Mouse (Mus musculus) heart, postnatal 0 days (tissue): ENCODE results near the gene Srsf10. TPM values are rescaled to one million over a fixed set of nuclear protein-coding genes. Genes with fewer than 3 reads are reported as not detected.

Experiments used
- ATAC-seq: fragments of 200-750 bp; cut with Nextera tagmentation; 2 replicates; pipeline ENCODE4 v1.8.0; 2017; ENCODE audit warnings: low read depth, moderate number of reproducible peaks, moderate library complexity; ENCODE audit not compliant: insufficient read depth
- DNase-seq: peaks from one replicate; pipeline ENCODE4 v3.0.0-alpha.2; 2016; ENCODE audit warnings: low spot score
- H3K27ac ChIP-seq: fragments of 300-500 bp; sonication (generic); 2 replicates; pipeline ENCODE4 v1.5.1; 2014; ENCODE audit warnings: low read depth, mild to moderate bottlenecking
- H3K27me3 ChIP-seq: fragments of 300-500 bp; sonication (generic); 2 replicates; pipeline ENCODE4 v1.6.1; 2014; ENCODE audit warnings: low read length, mixed read lengths; ENCODE audit not compliant: control insufficient read depth, insufficient read depth
- H3K36me3 ChIP-seq: fragments of 300-500 bp; sonication (generic); replicated peaks from 2 replicates; pipeline ENCODE4 v1.6.1; 2014; ENCODE audit warnings: low read length, mixed read lengths; ENCODE audit not compliant: control insufficient read depth, insufficient read depth
- H3K4me1 ChIP-seq: fragments of 300-500 bp; sonication (generic); 2 replicates; pipeline ENCODE4 v1.6.1; 2014; ENCODE audit warnings: antibody characterized with exemption; ENCODE audit not compliant: control insufficient read depth, insufficient read depth
- H3K4me2 ChIP-seq: fragments of 300-500 bp; sonication (generic); 2 replicates; pipeline ENCODE4 v1.6.1; 2014; ENCODE audit warnings: low read depth, mild to moderate bottlenecking, low read length, moderate library complexity
- H3K4me3 ChIP-seq: fragments of 300-500 bp; sonication (generic); 2 replicates; pipeline ENCODE4 v1.5.1; 2014; ENCODE audit warnings: low read depth, low read length
- H3K9ac ChIP-seq: fragments of 300-500 bp; sonication (generic); replicated peaks from 2 replicates; pipeline ENCODE4 v1.6.1; 2014; ENCODE audit warnings: low read depth, low read length, mixed read lengths
- H3K9me3 ChIP-seq: fragments of 300-500 bp; sonication (generic); replicated peaks from 2 replicates; pipeline ENCODE4 v1.6.1; 2016; ENCODE audit warnings: low read length; ENCODE audit not compliant: control insufficient read depth
- CTCF ChIP-seq: IDR thresholded peaks from 2 replicates; pipeline ENCODE4 v1.5.1; 2016; ENCODE audit warnings: antibody characterized with exemption, control low read depth, low read depth
- EP300 ChIP-seq: IDR thresholded peaks from 2 replicates; pipeline ENCODE4 v1.6.1; 2016; ENCODE audit warnings: antibody characterized with exemption, low read depth
- WGBS: fragments of 180-500 bp; shearing (Covaris S2); extraction: QIAGEN DNeasy Blood & Tissue Kit; methylation state at CpG from one replicate; pipeline ENCODE4 v1.1.7; 2014; 5-methylcytosine and 5-hydroxymethylcytosine counted together
- polyA plus RNA-seq: library from polyadenylated mRNA; unstranded; fragments of >200 nt; fragmentation: Nextera tagmentation; extraction: Ambion mirVana; gene quantifications from 2 replicates; pipeline ENCODE4 v1.2.1, GENCODE M21; 2015
- total RNA-seq: library from RNA; depleted of rRNA; stranded (reverse); fragments of >200 nt; gene quantifications from 2 replicates; pipeline ENCODE4 v1.2.3, GENCODE M21; 2014; ENCODE audit warnings: low replicate concordance

Gene Srsf10
- total and polyA plus RNA-seq, 2 experiments from 2014 or later: 63.6 to 97.0 TPM

DNA sequence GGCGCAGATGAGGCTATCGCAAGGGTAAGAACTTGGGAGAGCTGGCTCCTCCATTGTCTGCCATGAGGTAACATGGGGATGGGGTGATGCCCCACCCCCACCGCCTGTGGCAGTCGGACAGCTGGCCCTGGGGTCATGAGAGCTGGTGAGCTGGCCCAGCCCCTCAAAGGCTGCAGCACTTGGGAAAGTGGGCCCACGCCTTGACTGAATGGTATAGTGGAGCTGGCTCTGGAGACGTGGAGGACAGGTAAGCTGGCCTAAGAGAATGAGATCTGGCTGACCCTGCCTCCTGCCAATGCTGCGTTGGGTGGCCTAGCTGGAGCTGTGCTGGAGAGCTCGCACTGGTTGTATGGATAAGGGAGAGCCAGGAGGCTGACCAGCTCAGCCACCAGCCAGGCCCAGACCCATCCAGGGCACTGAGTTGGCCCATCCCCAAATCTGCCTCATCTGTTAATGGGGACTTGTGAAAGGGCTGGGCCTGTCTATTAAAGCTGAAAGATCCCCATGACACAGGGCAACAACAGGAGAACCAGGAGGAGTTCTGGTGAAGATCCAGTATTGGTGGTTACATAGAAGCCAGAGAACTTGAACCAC lies 21.3 kb upstream of the Srsf10 start:
- Histone ChIP-seq H3K4me1 (peaks cover 4% of the 10 kb centered on the region; the same call in 1 of the 2 replicates), H3K27ac (no peak overlapping the region), H3K36me3 (no peaks in the 10 kb centered on the region), H3K4me2 (no peak overlapping the region), H3K27me3 (no peaks in the 10 kb centered on the region), H3K9ac (no peak overlapping the region), H3K4me3 (no peak overlapping the region), H3K9me3 (no peaks in the 10 kb centered on the region)
- 86% methylated on average over 8 of the region's 8 CpGs for WGBS
- ATAC-seq (no peak), DNase-seq (no peak)
- TF ChIP-seq EP300: no peak
- no peak for TF ChIP-seq CTCF

DNA sequence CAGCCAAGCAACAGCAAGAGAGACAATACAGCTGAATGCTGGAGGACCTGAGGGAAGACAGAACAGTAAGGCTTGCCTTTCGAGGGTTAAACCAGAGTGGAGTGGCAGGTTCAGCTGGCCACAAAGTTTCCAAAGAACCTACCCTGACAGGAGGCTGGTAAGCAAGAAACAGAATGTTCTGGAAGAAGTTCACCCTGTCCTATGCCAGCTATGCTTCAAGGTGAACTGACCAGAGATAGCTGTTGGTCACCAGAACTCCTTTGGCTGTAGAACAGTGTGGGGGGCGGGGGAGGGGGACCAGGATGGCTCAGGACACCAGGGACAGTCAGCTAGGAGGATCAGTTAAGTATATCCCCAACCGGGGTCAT lies 16.6 kb upstream of the Srsf10 start:
- H3K4me1 ChIP-seq: peaks cover 8% of the 10 kb centered on the region
- DNase-seq (peak; percentile 71), ATAC-seq (peak; percentile 80)
- no peaks in the 10 kb centered on the region for H3K27me3 ChIP-seq
- H3K9me3 ChIP-seq: no peaks in the 10 kb centered on the region
- H3K36me3 ChIP-seq: no peaks in the 10 kb centered on the region
- WGBS: 58% methylated on average over 3 of the region's 3 CpGs
- H3K4me2 ChIP-seq: peak overlapping the region; percentile 21
- peak overlapping the region; percentile 50 for H3K9ac ChIP-seq
- no peak overlapping the region for H3K4me3 ChIP-seq
- H3K27ac ChIP-seq: peak overlapping the region; percentile 92
- TF ChIP-seq EP300 (no peak), CTCF (no peak)

DNA sequence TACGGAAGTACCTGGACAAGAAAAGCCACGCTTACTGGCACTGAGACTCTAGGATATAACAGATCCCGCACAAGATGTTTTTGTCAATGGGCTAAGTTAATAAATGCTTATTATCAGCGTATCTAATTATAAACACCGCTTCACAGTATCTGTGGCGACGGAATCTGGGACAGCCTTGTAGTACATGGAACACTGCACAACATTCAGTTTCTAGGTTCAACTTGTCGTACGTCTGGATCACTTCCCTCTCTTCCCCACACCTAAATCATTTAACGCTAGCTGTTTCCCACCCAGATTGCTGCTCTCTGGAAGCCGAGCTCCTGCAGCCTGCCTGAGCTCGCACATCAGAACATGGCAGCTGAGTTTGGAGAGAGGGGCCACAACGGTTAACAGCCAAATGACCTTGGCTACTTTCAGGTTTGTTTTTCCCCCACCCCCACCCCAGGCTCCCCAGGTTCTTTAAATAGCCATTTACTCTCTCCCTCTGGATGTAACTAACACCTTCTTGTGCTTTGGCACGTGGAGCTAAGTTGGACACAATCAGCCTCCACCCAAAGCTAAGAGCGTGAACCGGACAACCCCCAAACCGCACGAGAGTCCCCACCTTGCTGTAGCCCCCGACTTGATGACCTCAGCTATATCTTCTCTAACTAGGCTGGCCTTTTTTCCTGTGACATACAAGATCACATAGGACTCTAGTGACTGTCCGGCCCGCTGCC lies 16.1 kb upstream of the Srsf10 start:
- TF ChIP-seq EP300: no peak
- TF ChIP-seq CTCF: no peak
- ATAC-seq (peak; percentile 86), DNase-seq (peak; percentile 89)
- H3K27ac ChIP-seq: peak overlapping the region; percentile 92
- H3K36me3 ChIP-seq: no peaks in the 10 kb centered on the region
- peaks cover 8% of the 10 kb centered on the region for H3K4me1 ChIP-seq
- peak overlapping the region; percentile 50 for H3K9ac ChIP-seq
- no peaks in the 10 kb centered on the region for H3K27me3 ChIP-seq
- no peaks in the 10 kb centered on the region for H3K9me3 ChIP-seq
- WGBS: 37% methylated on average over 21 of the region's 21 CpGs
- H3K4me2 ChIP-seq: peak overlapping the region; percentile 21
- H3K4me3 ChIP-seq: no peak overlapping the region

DNA sequence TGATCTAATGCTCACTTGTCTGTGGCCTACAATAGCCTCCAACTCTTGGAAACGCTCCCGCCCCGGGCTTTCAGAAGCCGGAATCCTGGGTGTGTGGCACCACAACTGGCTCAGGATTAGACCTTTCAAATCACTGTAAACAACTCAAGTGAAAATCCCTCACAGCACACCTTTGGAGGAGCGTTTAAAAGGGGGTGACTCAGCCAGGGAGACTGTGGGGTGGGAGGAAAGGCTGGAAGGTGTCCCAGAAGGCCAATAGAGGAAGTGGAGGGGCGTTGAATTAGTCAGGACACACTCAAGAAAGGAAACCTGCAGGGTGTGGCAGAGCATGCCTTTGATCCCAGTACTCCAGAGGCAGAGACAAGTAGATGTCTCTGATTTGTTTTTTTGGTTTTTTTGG lies 11.1 kb upstream of the Srsf10 start:
- WGBS: 78% methylated on average over 6 of the region's 6 CpGs
- Histone ChIP-seq H3K4me3 (no peak overlapping the region), H3K27ac (no peak overlapping the region), H3K4me2 (no peak overlapping the region), H3K36me3 (no peaks in the 10 kb centered on the region), H3K9me3 (no peaks in the 10 kb centered on the region), H3K27me3 (no peaks in the 10 kb centered on the region), H3K4me1 (peaks cover 9% of the 10 kb centered on the region), H3K9ac (no peak overlapping the region)
- no peak for DNase-seq
- TF ChIP-seq CTCF (no peak), EP300 (no peak)
- no peak for ATAC-seq

DNA sequence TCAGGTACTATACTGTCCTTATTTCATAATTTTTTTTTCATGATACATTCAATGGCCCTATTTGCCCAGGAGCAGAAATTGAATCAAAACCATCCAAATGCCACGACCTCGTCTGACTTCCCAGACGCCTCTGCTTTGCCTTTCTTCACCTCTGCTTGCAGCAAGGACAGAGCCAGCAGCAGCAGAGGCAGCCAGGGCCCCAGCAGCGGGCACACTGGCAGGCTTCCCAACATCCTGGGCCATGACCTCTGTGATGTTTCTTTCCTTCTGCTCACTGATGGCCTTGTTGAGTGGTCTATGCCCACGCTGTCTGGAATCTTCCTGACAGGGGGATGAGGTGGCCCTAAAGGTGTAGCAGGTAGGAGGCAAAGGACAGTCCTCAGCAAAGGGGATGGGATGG lies 8.0 kb upstream of the Srsf10 start:
- 14% methylated on average over 5 of the region's 5 CpGs for WGBS
- ATAC-seq (peak; percentile 78; the same call in 1 of the 2 replicates), DNase-seq (no peak)
- Histone ChIP-seq H3K36me3 (no peaks in the 10 kb centered on the region), H3K4me1 (peaks cover 13% of the 10 kb centered on the region), H3K9me3 (no peaks in the 10 kb centered on the region), H3K9ac (no peak overlapping the region), H3K4me3 (no peak overlapping the region), H3K4me2 (no peak overlapping the region), H3K27ac (no peak overlapping the region), H3K27me3 (no peaks in the 10 kb centered on the region)
- TF ChIP-seq EP300: no peak
- TF ChIP-seq CTCF: no peak
